Mouse (Mus musculus) thymus, adult 2 months (tissue): Measurements from ENCODE around the gene Bdkrb2. TPM values are rescaled to one million over a fixed set of nuclear protein-coding genes. Genes with fewer than 3 reads are reported as not detected.
A peak's percentile ranks its signal among the peaks of the same experiment; 100 is the strongest.

Experiments
- DNase-seq: peaks from one replicate; pipeline ENCODE4 v3.0.0; 2021
- H3K27ac ChIP-seq: fragments of 200-500 bp; 2 replicates; pipeline ENCODE4 v1.5.1; 2012; ENCODE audit warnings: low read length, control low read depth; ENCODE audit not compliant: control insufficient read depth, insufficient read depth
- H3K27me3 ChIP-seq: fragments of 200-500 bp; 2 replicates; pipeline ENCODE4 v1.6.1; 2012; ENCODE audit warnings: mild to moderate bottlenecking, low read length, moderate library complexity, mixed read lengths; ENCODE audit not compliant: control insufficient read depth, insufficient read depth
- H3K36me3 ChIP-seq: fragments of 200-500 bp; 2 replicates; pipeline ENCODE4 v1.6.1; 2012; ENCODE audit warnings: mild to moderate bottlenecking, low read length, moderate library complexity; ENCODE audit not compliant: control insufficient read depth, insufficient read depth
- H3K4me1 ChIP-seq: fragments of 200-500 bp; replicated peaks from 2 replicates; pipeline ENCODE4 v1.6.1; 2012; ENCODE audit warnings: low read length; ENCODE audit not compliant: control insufficient read depth, insufficient read depth
- H3K4me3 ChIP-seq: fragments of 200-500 bp; 2 replicates; pipeline ENCODE4 v1.5.1; 2012; ENCODE audit warnings: mild to moderate bottlenecking, low read length, control low read depth, moderate library complexity; ENCODE audit not compliant: control insufficient read depth, insufficient read depth
- CTCF ChIP-seq: fragments of 200-500 bp; IDR thresholded peaks from 2 replicates; pipeline ENCODE4 v1.5.1; 2012; ENCODE audit warnings: mild to moderate bottlenecking, control low read depth, low read length, moderate library complexity, borderline replicate concordance; ENCODE audit not compliant: control insufficient read depth, poor library complexity, insufficient read depth; ENCODE audit errors: extremely low read depth
- POLR2A ChIP-seq: fragments of 200-500 bp; IDR thresholded peaks from 2 replicates; pipeline ENCODE4 v1.6.1; 2012; ENCODE audit warnings: mild to moderate bottlenecking, low read length, control low read depth, moderate library complexity; ENCODE audit not compliant: control insufficient read depth, poor library complexity, insufficient read depth; ENCODE audit errors: extremely low read depth
- WGBS: fragments of 180-500 bp; shearing (Covaris S2); methylation state at CpG from one replicate; pipeline ENCODE4 v1.1.7; 2018; 5-methylcytosine and 5-hydroxymethylcytosine counted together
- polyA plus RNA-seq: library from polyadenylated mRNA; depleted of rRNA; stranded (reverse); fragments of >200 nt; gene quantifications from 2 replicates; pipeline ENCODE4 v1.2.3, GENCODE M21; 2012

Gene Bdkrb2
- polyA plus RNA-seq, 1 experiment, result 1.4 TPM

DNA sequence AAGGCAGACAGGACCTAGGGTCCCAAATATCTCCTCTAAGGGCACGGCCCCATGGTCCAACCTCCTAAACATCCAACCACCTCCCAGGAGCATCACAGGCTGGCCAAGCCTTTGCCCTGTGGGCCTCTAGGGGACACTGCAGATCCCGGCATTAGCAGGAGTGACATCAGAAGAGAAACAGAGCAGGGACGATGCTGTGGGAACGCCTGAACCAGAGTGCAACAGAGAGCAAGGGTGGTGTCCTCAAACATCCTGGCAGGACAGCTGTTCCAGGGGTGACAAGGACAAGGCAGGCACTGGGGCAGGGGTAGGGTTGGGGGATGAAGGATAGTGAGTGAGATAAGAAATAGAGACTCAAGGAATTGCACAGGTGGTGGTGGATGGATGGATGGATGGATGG lies 43.9 kb downstream of the Bdkrb2 start:
- no peak for DNase-seq
- TF ChIP-seq POLR2A, result no peak
- TF ChIP-seq CTCF, result no peak
- 78% methylated on average over 4 of the region's 4 CpGs for WGBS

DNA sequence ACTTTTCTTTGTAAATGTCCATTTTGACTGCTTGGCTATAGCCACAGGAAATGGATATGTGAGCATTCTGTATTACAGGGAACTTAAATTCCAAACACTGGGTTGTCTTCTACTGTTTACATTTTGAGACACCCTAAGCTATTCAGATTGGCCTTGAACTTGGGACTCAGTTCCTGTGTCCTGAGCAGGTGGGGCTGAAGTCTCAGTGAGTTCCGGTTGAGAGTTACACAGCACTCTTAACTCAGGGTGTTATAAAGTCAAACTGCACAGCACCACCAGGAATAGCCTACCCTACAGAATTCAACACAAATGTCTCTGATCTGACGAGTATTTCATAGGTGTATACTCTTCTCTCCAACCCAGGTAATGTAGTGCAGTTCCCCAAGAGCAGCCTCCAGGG lies 48.0 kb downstream of the Bdkrb2 start:
- WGBS, result 97% methylated on average over 2 of the region's 2 CpGs
- peaks cover 8% of the 10 kb centered on the region; the same call in 1 of the 2 replicates for H3K36me3 ChIP-seq

More for the DNA sequence above, 43.9 kb downstream of the Bdkrb2 start:
- Histone ChIP-seq H3K36me3 (no peaks in the 10 kb centered on the region), H3K4me1 (no peaks in the 10 kb centered on the region), H3K27ac (no peak overlapping the region), H3K27me3 (no peaks in the 10 kb centered on the region), H3K4me3 (no peak overlapping the region)

DNA sequence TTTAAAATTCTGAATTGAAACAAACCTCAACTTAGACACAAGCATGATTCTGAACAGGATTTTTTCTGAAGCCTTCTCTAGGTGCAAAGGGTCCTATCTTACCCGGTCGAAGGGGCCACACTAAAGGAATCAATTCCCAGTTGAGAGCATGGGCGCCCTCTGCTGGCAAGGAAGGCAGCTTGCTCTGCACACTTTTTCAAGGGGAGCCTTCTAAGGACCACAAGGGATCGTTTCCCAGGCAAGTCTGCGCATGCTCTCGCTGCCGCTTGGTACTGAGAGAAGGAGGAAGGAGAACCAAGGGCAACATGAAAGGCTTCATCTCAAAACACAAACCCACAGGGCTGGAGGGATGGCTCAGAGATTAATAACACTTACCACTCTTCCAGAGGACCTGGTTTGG lies 48.7 kb downstream of the Bdkrb2 start:
- H3K4me1 ChIP-seq, result no peaks in the 10 kb centered on the region
- no peak overlapping the region for H3K27ac ChIP-seq
- TF ChIP-seq POLR2A, result no peak
- TF ChIP-seq CTCF, result peak; percentile 71; the same call in 1 of the 2 replicates
- peaks cover 8% of the 10 kb centered on the region; the same call in 1 of the 2 replicates for H3K36me3 ChIP-seq
- 39% methylated on average over 7 of the region's 7 CpGs for WGBS
- DNase-seq, result peak; percentile 36
- no peaks in the 10 kb centered on the region for H3K27me3 ChIP-seq
- H3K4me3 ChIP-seq, result no peak overlapping the region

More for the DNA sequence above, 48.0 kb downstream of the Bdkrb2 start:
- no peak for DNase-seq
- Histone ChIP-seq H3K27ac (no peak overlapping the region), H3K4me3 (no peak overlapping the region), H3K27me3 (no peaks in the 10 kb centered on the region), H3K4me1 (no peaks in the 10 kb centered on the region)
- no peak for TF ChIP-seq CTCF
- TF ChIP-seq POLR2A, result no peak

DNA sequence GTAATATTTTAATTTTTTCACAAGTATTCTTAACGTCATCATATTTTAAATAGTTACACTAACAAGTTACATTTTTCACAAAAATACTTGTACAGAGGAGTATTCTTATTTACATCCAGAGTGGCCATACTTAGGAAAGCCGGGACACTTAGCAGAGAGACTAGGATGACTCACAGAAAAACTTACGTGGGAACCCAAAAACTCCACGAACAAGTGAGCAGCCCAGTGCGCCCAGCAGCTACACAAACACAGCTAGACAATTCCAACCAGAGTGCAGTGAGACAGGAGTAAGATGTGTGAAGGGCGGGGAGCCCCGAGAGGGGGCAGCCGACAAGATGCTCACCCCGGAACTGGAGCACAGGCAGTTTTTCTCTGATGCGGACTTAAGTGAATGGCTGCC lies 50.5 kb downstream of the Bdkrb2 start:
- WGBS, result 97% methylated on average over 10 of the region's 10 CpGs
- Histone ChIP-seq H3K27ac (no peak overlapping the region), H3K36me3 (peaks cover 22% of the 10 kb centered on the region), H3K4me3 (no peak overlapping the region), H3K27me3 (no peaks in the 10 kb centered on the region), H3K4me1 (no peaks in the 10 kb centered on the region)
- DNase-seq, result no peak
- TF ChIP-seq CTCF (no peak), POLR2A (no peak)

DNA sequence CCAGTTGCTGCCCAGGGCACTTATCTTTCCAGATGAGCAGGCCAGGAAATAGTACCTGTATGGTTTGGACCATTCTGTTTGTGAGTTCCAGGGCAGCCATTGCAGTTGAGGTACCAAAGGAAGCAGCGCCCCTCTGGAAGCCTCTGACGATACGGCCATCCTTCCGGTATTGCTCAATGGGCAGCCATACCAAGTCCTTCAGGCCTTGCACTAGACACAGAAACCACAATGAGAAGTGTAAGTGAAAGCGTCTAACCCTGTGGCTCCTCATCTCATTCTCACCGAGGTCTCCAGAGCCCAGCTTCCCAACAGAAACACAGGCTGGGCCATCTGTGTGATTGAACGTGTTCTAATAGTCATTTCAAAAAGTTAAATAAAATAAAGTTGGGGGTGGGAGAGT lies 59.0 kb downstream of the Bdkrb2 start:
- Histone ChIP-seq H3K4me3 (no peak overlapping the region), H3K27ac (no peak overlapping the region), H3K27me3 (no peaks in the 10 kb centered on the region), H3K4me1 (no peaks in the 10 kb centered on the region), H3K36me3 (peaks cover 57% of the 10 kb centered on the region)
- WGBS, result 95% methylated on average over 7 of the region's 7 CpGs
- no peak for DNase-seq
- TF ChIP-seq POLR2A (no peak), CTCF (no peak)

DNA sequence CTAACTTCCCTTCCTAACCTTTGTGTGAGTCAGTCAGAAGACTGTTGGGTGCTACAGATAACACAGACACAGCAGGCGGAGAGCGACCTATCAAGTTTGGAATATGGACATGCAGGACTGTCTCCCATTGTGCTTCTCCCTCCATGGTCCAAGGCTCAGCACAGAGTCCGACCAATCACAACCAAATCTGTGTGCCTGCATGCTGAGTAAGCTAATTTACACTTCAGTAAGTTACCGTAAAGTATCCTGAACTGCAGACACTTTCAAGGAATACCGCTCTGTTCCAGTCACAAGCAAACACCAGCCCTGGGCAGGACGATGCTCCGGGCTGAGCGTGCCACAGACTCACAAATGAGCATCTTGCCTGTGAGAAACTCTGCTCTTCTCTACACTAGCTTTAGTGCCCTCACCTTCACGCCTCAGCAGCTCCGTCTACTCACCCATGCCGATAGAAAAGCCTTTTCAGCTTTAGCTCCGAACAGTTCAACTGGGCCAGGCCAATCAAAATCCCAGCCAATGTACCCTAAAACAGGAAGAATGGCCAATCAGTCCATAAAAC lies 60.0 kb downstream of the Bdkrb2 start:
- TF ChIP-seq POLR2A (no peak), CTCF (no peak)
- no peak for DNase-seq
- Histone ChIP-seq H3K27ac (no peak overlapping the region), H3K36me3 (peaks cover 47% of the 10 kb centered on the region), H3K4me3 (no peak overlapping the region), H3K27me3 (no peaks in the 10 kb centered on the region), H3K4me1 (no peaks in the 10 kb centered on the region)
- 98% methylated on average over 12 of the region's 12 CpGs for WGBS

DNA sequence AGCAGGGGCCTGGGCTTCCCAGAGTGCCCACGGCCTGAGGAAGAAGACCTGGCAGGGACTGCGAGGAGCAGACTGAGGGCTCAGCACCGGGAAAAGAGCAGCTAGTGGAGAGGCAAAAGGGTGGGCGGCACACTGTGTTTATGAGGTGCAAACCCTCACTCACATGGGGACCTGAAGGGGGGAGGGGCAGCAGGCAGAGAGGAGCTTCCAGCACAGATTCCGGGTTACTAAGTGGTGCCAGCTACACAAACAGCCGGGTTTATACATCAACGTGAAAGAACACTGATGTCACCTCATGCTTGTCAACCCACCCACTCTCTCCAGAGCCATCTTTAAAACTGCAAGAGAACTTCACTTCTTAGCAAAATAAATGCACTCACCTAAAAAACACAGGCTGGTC lies 62.8 kb downstream of the Bdkrb2 start:
- no peak overlapping the region for H3K27ac ChIP-seq
- peaks cover 41% of the 10 kb centered on the region for H3K36me3 ChIP-seq
- WGBS, result 90% methylated on average over 7 of the region's 7 CpGs
- TF ChIP-seq CTCF (no peak), POLR2A (no peak)
- no peak for DNase-seq
- H3K4me3 ChIP-seq, result no peak overlapping the region
- H3K4me1 ChIP-seq, result no peaks in the 10 kb centered on the region
- no peaks in the 10 kb centered on the region for H3K27me3 ChIP-seq

DNA sequence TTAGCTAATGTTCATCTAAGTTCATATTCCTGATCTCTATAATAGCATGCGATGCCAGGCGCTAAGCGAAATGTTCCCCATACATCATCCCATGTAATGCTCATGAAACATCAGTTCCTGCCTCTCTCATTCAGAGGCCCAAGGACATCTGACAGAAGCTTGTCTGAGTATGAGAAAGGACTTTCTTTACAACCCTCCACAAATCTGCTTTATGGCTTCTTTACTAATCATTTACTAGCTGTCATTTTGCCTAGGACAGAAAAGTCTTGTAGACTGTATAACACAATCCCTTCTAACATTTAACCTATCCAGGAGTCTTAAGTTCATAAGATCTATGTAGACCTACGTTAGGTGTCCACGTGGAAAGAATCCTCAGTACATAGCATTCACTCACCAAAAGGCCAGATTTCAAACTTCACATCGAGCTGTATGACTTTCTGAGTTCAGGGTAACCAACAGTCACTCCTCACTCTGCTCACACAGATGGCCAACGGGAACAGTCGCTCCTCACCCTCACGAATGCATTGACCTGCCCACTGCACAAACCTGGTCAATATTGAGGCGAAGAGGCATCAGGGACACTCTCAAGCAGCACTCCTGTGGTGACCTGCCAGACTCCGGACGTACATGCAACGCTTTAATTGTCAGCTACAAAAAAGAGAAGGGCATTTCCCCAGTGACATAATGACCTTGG lies 71.5 kb downstream of the Bdkrb2 start:
- WGBS, result 97% methylated on average over 13 of the region's 13 CpGs
- TF ChIP-seq POLR2A (no peak), CTCF (no peak)
- Histone ChIP-seq H3K4me3 (no peak overlapping the region), H3K36me3 (peaks cover 46% of the 10 kb centered on the region), H3K27ac (no peak overlapping the region), H3K4me1 (no peaks in the 10 kb centered on the region), H3K27me3 (no peaks in the 10 kb centered on the region)
- DNase-seq, result no peak
